Mouse (Mus musculus): ENCODE results near the gene Aimp2.

- TF ChIP-seq CTCF (IDR thresholded peaks at IDR 0.05; ENCODE audit: low read depth, low read length) (no peak), POLR2A (IDR thresholded peaks at IDR 0.05; ENCODE audit: insufficient read depth, low read length) (no peak), EP300 (IDR thresholded peaks at IDR 0.05; ENCODE audit: insufficient read depth, low read depth, low read length) (no peak)
Observed at GRCm38 (mm10) chr5:143874571-143874970, 35.1 kb downstream of the Aimp2 start.
